Mouse (Mus musculus) CD8-positive naive resting alpha-beta T cell, adult 2 months (primary cell): Measurements from ENCODE around the gene Ak1.

Experiments
- DNase-seq, 2 experiments: peaks; one replicate each; pipeline ENCODE4 v3.0.0; 2022; ENCODE audit warnings: low read depth in 2 of 2, low spot score in 2 of 2

The Ak1 gene

DNA sequence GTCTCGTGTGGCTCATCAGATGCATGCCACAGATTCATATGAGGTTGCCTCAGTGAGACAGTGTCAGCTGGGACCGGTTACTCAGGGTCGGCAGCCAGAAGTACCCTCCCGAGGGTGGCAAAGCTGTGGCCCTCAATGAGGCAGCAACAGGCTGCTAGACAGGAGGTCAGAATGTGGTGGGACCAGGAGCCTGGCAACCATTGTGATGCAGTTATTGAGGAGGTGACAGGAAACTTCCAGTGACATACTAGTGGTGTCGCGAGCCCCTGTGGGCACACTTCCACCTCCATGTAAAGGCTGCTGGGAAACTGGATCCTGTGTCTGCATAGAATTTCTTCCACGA lies at the start of gene Ak1:
Gene Ak1 (plus strand): TSS at position 242 of the 343 bp plus-strand sequence.
- no peak for DNase-seq

DNA sequence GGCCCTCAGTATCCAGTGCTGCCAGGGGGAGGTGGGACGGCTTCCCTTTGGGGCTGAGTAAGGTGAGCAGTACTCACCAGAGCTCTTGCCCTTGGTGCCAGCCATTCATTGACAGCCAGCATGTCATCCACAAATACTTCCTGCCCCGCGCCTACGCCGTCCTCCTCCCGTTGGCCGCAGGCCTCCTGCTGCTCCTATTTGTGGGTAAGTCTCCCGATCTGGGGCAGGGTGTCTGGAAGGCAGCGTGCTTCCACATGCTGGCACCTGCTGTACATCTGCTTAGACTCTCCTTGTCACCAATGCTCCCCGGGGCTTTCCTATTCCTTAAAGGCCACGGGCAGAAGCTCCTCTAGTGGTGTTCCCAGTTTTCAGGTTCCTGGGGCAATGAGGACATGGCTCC lies 49.4 kb upstream of the Ak1 start:
- no peak for DNase-seq

DNA sequence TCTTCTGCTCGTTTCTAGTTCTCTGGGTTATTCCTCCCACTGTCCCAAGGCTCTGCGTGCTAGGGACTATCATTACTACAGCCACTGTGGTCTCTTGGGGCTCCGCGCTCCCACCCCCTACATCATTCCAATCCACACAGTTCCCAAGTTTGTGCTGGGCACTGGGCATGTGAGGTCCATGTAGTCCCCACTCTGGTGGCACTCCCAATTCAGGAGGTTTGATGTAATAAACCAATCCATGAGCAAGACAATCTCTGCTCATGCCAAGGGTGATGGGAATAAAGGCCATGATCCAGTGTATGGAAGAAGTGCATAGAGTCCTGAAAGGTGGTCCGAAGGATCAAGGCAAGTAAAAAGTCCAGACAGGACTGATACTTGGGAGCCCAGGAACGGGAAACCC lies 47.1 kb upstream of the Ak1 start, which contains the start of gene Pip5kl1:
Gene Pip5kl1 (plus strand): TSS at position 301 of the 400 bp plus-strand sequence.
- no peak for DNase-seq

GRCm38 (mm10) chr2:32574901-32575585 lies 46.5 kb upstream of the Ak1 start:
- peak; percentile 50 to 77 for DNase-seq

DNA sequence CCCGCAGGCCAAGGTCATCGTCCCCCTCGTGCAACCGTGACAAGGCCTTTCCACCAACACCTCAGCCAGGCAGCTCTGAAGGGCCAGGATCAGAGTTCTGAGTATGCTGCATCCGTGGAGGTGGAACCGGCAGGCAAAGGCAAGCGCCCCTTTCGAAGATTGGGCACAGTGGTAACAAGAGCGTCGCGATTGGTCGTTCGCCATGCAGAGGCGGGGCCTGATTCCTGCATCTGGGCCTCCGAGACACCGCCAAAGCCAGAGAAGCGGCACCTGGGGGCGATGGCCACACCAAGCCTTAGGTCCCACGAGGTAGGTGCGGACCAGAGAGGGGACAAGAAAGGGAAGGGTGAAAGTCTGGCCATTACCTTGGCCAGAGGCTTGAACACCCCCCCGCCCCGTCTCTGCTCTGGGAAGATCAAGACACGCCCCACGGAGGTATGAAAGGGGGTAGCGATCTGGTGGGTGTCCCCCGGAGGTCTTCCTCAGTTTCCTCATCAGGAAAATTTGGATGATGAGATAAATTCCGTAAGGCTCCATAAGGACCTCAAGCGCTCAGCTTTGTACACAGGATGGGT lies 45.9 kb upstream of the Ak1 start, which contains the start of gene 9430097D07Rik:
Gene 9430097D07Rik (minus strand): TSS at position 99 of the 575 bp plus-strand sequence.
- DNase-seq: peak in 1 of 2 experiments; percentile 32

DNA sequence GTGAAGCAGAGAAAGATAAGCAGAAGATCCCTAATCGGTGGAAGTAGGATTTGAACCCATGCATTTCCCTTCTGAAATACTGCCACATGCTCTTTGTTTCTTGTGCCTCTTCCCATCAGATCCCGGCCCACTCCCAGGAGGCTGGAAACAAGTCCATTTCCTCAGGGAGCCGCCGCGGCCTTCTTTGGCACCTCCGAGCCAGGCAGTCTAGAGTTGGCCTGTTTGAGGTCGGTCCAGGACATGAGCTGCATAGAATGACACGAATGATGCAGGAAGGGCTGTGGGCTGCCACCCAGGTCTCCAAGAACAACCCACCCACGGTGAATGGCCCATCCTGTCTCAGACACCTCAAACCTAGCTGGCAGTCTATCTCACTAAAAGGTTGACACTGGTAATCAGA lies 45.0 kb upstream of the Ak1 start:
- no peak for DNase-seq

GRCm38 (mm10) chr2:32578146-32579046 lies 43.2 kb upstream of the Ak1 start:
- DNase-seq: no peak

- DNase-seq: no peak
Measured at GRCm38 (mm10) chr2:32581450-32582095, 40.0 kb upstream of the Ak1 start.

- DNase-seq: peak; percentile 74 to 80
Measured at GRCm38 (mm10) chr2:32582830-32583799, 38.4 kb upstream of the Ak1 start.

GRCm38 (mm10) chr2:32585149-32585714 lies 36.3 kb upstream of the Ak1 start:
- DNase-seq: no peak

DNA sequence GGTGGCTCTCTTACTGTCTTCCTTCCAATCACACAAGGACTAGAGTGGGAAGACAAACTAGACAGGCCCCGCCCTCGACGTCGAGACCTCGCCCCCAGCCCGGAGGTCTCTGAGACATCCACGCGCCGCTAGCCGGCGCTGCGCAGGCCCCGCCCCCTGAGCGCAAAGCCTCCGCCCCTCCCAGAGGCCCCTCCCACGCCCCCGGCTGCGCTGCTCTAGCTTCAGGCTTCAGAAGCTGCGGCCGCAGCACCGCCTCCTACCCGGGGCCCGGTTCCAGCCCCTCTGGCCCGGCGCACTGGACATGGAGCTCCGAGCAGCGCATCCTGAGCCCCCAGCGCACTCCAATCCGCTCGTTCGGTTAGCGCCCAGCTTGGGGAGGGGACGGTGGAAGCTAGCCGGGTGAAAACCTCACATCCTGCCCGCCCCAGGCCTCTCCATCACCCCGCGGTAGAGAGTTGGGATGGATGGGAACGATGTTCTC lies 34.6 kb upstream of the Ak1 start, which contains the start of gene St6galnac4:
Gene St6galnac4 (plus strand): TSS at position 225 of the 481 bp plus-strand sequence.
- DNase-seq: peak; percentile 72 to 86

DNA sequence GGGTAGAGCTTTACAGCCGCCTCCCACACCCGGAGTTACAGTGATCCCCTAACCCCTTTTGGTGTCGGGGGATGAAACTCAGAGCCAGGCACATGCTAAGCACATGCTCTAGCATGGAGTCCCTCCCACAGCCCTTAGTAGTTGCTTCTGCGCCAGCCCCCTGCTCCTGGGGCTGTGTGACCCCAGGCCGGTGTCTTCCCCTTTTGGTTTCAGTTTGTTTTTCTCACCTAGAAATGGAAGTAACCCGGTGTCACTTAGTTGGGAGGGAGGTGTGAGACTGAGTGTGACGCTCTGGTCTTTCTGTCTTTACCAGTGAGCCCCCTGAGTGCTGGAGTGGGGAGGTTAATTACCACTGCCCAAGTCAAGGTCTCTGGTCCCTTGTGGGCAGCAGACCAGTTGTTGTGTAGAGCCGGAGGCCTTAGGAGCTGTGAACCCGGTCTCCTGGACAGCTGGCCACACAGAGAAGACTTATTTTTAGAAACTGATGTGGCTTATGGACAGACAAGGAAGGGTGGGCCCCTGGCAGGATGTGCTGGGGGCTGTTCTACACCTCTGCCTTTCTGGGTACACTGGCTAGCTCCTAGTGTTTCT lies 33.7 kb upstream of the Ak1 start:
- DNase-seq: peak; percentile 45 to 52

DNA sequence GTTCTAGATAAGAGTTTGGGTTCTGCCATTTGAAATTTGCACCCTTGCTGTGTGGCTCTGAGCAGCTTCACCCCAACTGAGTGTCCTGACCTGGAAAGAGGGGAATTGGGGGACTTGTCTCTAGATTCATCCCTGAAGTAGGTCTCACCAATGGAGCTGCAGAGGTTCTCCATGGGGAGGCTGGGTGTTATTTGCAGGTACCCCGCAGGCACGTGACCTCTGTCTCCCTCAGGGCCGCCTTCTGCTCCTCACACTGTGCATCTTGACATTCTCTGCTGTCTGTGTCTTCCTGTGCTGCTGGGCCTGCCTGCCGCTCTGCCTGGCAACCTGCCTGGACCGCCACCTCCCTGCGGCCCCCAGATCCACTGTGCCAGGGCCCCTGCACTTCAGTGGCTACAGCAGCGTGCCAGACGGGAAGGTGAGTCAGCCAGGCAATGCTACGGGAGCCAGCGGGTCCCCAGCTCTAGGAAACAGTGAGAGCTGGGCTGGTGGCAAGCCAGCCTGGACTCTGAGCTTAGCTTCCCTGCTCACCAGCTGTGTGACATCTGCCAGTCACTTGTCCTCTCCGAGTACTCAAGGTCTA lies 32.3 kb upstream of the Ak1 start:
- no peak for DNase-seq

DNA sequence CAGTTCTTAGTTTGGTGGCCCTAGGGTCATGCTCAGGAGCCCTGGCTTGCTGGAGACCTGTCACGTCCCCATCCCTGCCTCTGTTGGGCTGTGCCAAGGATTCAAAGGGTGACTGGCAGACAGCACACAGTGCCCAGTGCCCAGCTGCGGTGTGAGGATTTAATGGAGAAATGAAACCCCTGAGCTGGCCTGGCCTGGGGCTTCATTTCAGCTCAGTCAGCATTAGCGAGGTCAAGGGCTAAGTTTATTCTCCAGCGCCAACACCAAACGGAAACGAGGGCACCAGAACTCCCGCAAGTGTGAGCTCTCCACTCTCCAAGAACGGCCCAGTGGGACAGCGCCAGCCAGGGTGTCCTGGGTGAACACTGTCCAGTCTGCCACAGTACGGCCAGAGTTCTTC lies 31.3 kb upstream of the Ak1 start:
- no peak for DNase-seq

GRCm38 (mm10) chr2:32591249-32591648 lies 30.3 kb upstream of the Ak1 start:
- no peak for DNase-seq

- no peak for DNase-seq
Measured at GRCm38 (mm10) chr2:32596725-32597124, 24.8 kb upstream of the Ak1 start.

DNA sequence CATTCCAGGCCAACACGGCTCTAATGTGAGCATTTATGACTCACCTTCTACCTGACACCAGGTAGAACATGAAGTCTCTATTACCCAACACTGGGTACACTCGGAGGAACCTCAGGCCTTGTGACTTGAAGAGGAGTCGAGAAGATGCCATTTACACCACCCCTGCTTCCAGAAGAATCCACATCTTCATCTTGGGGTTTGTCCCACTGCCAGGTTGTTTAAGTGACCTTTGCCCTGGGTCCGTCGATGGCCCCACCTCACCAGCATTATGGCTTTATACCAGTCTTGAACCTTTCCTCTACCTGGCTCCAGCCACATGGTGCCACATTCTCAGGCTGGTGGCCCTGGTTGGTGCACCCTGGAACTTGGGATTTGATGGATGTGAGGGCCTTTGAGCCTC lies 24.3 kb upstream of the Ak1 start:
- DNase-seq: no peak

DNA sequence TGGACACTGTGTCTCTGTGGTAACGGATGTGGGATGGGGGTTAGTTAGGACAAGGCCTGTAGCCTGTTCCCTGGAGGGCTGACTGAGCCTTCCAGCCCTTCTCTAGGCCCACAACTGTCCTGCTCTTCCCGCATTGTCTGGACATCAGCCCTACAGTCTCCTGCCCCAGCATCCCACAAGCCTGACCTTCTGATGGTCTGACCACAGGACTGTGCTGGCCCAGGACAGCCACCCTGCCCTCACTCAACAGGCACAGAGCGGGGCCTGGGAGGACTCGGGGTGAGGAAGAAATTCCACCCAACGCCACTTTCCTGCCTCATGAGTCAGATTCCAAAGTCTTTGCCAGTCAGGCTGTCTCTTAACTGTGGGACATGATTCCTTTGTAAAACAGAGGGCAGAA lies 23.9 kb upstream of the Ak1 start:
- DNase-seq: no peak

- DNase-seq: no peak
Measured at GRCm38 (mm10) chr2:32598506-32598905, 23.1 kb upstream of the Ak1 start.
